Mouse (Mus musculus) lung, adult 2 months (tissue): ENCODE measurements around the gene Cyp39a1.

Experiments
- CTCF ChIP-seq: fragments of 200-500 bp; IDR thresholded peaks from 2 replicates; pipeline ENCODE4 v1.5.1; 2011; ENCODE audit warnings: mild to moderate bottlenecking, low read length, control low read depth; ENCODE audit not compliant: insufficient read depth
- POLR2A ChIP-seq: fragments of 200-500 bp; IDR thresholded peaks from 2 replicates; pipeline ENCODE4 v1.6.1; 2011; ENCODE audit warnings: low read depth, mild to moderate bottlenecking, control low read depth, low read length, borderline replicate concordance; ENCODE audit errors: extremely low read depth

GRCm38 (mm10) chr17:43630427-43630760 is 36.8 kb upstream of the Cyp39a1 start:
- TF ChIP-seq CTCF (no peak), POLR2A (no peak)
